Mouse (Mus musculus) heart, embryonic 13.5 days (tissue): ENCODE measurements at regions not wholly inside any gene's neighbourhood (a gene's known extent, or its start where the extent isn't known, plus 50 kb on each side); places are given as distances from the start of the nearest gene placed in this dataset.

Experiments
- ATAC-seq: fragments of 200-750 bp; cut with Nextera tagmentation; 2 replicates; pipeline ENCODE4 v1.8.0; 2017; ENCODE audit warnings: moderate TSS enrichment; ENCODE audit not compliant: insufficient number of reproducible peaks, low FRiP score, low TSS enrichment; ENCODE audit errors: extremely low read depth
- H3K27ac ChIP-seq: fragments of 300-500 bp; sonication (generic); replicated peaks from 2 replicates; pipeline ENCODE4 v1.5.1; 2015; ENCODE audit warnings: moderate library complexity, mild to moderate bottlenecking, inconsistent platforms
- H3K27me3 ChIP-seq: fragments of 300-500 bp; sonication (generic); replicated peaks from 2 replicates; pipeline ENCODE4 v1.6.1; 2015; ENCODE audit warnings: mild to moderate bottlenecking, inconsistent platforms
- H3K36me3 ChIP-seq: fragments of 300-500 bp; sonication (generic); 2 replicates; pipeline ENCODE4 v1.6.1; 2015; ENCODE audit warnings: mild to moderate bottlenecking, inconsistent platforms
- H3K4me1 ChIP-seq: fragments of 300-500 bp; sonication (generic); 2 replicates; pipeline ENCODE4 v1.6.1; 2015; ENCODE audit warnings: inconsistent platforms
- H3K4me2 ChIP-seq: fragments of 300-500 bp; sonication (generic); 2 replicates; pipeline ENCODE4 v1.6.1; 2015; ENCODE audit warnings: inconsistent platforms, mild to moderate bottlenecking, moderate library complexity
- H3K4me3 ChIP-seq: fragments of 300-500 bp; sonication (generic); 2 replicates; pipeline ENCODE4 v1.5.1; 2015; ENCODE audit warnings: moderate library complexity, mild to moderate bottlenecking, inconsistent platforms
- H3K9ac ChIP-seq: fragments of 300-500 bp; sonication (generic); 2 replicates; pipeline ENCODE4 v1.6.1; 2015; ENCODE audit warnings: inconsistent platforms, mild to moderate bottlenecking, moderate library complexity
- H3K9me3 ChIP-seq: fragments of 300-500 bp; sonication (generic); 2 replicates; pipeline ENCODE4 v1.6.1; 2016; ENCODE audit warnings: inconsistent platforms
- WGBS: fragments of 180-500 bp; shearing (Covaris S2); methylation state at CpG from one replicate; pipeline ENCODE4 v1.1.7; 2015; ENCODE audit warnings: mixed read lengths; 5-methylcytosine and 5-hydroxymethylcytosine counted together

DNA sequence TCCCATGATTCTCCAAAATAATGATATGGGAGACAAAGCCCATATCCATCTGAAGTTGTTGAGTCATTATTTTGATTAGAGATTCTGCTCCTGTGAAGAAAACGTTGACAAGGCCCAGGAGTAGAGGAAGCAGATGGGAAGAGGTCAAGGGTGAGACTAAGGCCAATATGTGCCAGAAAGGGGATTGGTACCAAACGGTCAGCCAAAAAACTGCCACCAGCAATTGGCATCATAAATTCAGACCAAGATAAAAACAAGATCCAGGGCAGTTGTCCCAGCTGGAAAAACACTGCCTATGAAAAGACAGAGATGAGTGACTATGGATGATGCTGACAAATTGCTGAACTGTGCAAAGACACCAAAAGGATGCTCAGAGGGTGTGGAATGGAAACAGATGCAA is 411.0 kb upstream of the Tusc1 start:
- 45% methylated on average over 2 of the region's 2 CpGs for WGBS
- no peak overlapping the region for H3K4me3 ChIP-seq

DNA sequence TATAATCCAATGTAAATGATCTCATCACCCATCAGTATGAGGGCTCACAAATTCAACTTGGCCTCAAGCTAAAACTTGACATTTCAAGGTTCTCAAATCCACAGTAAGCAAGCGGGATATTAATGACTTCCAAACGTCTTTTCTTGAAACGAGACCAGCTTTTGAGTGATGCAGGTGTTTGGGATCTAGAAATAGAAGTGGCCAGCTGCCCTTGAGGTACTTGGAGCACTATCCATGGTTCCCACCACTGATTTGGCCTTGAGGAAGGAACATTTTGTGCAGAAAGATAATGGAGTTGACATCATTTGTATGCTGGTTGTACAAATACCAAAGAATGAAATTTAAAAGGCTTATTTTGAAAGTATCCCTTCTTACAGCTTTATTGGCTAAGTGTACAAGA is 378.4 kb upstream of the Tusc1 start:
- no peak for ATAC-seq
- H3K4me2 ChIP-seq, result no peak overlapping the region
- H3K4me3 ChIP-seq, result no peak overlapping the region
- no peaks in the 10 kb centered on the region for H3K36me3 ChIP-seq
- H3K4me1 ChIP-seq, result no peaks in the 10 kb centered on the region
- WGBS, result 67% methylated on average over 3 of the region's 3 CpGs
- H3K27ac ChIP-seq, result no peak overlapping the region
- no peaks in the 10 kb centered on the region for H3K27me3 ChIP-seq
- H3K9ac ChIP-seq, result no peak overlapping the region
- H3K9me3 ChIP-seq, result no peaks in the 10 kb centered on the region

More for the DNA sequence above, 411.0 kb upstream of the Tusc1 start:
- no peaks in the 10 kb centered on the region for H3K36me3 ChIP-seq
- no peaks in the 10 kb centered on the region for H3K9me3 ChIP-seq
- H3K9ac ChIP-seq, result no peak overlapping the region
- no peak overlapping the region for H3K27ac ChIP-seq
- H3K27me3 ChIP-seq, result no peaks in the 10 kb centered on the region
- no peak for ATAC-seq
- H3K4me1 ChIP-seq, result no peaks in the 10 kb centered on the region
- no peak overlapping the region for H3K4me2 ChIP-seq

DNA sequence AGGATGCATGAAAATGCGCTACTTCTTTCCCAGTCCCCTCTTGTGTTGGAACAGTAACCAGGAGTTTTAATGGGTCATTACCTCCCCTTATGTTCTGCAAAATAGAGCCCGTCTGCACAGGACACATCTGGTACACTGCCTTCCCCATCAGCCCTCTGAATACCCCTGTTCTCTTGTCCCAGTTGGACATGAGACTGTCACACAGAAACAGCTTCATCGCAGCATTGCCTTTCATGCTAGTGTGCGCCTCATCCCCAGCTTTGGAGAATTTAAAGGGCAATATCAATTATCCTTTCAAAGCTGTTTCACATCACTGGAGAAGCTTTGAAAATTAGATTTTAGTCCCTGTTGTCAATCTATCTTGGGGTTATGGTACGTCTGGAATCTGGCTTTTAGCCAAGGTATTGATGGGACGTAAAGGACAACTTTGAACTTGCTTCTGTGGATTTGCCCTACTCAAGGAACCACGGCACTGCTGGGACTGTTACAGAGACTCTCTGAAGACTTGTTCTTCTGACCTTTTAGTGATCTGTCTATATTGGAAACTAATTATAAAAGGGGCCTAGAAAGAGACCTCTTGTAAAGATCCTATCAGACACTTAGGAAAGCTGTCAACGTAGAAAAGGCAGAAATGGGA is 341.2 kb upstream of the Tusc1 start:
- Histone ChIP-seq H3K27me3 (no peaks in the 10 kb centered on the region), H3K9me3 (no peaks in the 10 kb centered on the region), H3K4me3 (no peak overlapping the region), H3K4me1 (no peaks in the 10 kb centered on the region), H3K4me2 (no peak overlapping the region), H3K27ac (no peak overlapping the region), H3K36me3 (no peaks in the 10 kb centered on the region), H3K9ac (no peak overlapping the region)
- ATAC-seq, result no peak
- WGBS, result 75% methylated on average over 8 of the region's 8 CpGs

DNA sequence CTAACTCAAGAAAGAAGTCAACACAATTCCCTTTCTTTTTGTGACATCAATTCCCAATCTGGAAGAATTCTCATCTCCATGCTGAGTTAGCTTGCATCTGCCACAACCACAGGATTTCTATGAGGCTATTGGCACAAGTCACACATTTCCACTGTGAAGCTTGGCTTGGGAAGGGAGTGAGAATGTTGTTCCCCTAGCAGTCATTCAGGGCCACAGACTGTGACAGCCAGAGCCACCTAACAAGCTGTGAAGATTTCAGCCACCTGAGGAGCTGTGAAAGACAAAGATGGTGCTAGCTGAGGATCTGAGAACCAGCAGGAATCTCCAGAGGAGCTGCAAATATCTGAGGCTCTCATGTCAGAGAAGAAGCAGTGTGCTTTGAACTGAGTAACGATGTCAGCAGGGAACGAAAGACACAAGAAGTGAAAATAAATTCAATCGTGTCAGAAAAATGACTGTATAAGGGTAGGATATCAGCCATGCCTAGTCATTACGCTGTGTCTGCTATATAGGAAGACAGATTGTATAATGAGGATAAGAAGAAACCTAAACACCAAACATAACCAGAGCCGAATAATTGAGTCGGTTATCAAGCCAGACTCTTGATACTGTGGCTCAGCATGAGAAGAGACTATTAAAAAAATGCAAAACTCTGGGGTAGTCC is 340.6 kb upstream of the Tusc1 start:
- no peaks in the 10 kb centered on the region for H3K27me3 ChIP-seq
- no peaks in the 10 kb centered on the region for H3K36me3 ChIP-seq
- H3K9me3 ChIP-seq, result no peaks in the 10 kb centered on the region
- H3K4me2 ChIP-seq, result no peak overlapping the region
- H3K4me3 ChIP-seq, result no peak overlapping the region
- H3K27ac ChIP-seq, result no peak overlapping the region
- H3K4me1 ChIP-seq, result no peaks in the 10 kb centered on the region
- ATAC-seq, result no peak
- WGBS, result 59% methylated on average over 6 of the region's 6 CpGs
- no peak overlapping the region for H3K9ac ChIP-seq

DNA sequence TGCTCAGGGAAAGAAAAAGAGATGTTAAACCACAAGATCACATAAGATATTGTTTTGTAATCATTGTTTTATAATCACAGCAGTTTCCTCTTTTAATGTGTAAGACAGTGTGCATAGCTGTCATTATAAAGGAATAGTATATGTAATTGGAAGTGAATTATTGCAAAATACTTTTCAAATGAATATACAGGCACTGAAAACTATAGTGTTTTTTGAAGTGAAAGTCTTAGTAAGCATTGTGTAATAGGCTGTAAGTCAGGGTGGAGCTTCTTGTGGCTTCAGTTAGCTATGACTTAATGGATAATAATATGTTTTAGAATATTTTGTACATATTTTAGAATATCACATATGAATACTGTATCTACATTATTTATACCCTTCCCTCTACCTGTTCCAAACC is 333.7 kb upstream of the Tusc1 start:
- H3K4me3 ChIP-seq, result no peak overlapping the region
- H3K4me2 ChIP-seq, result no peak overlapping the region
- no peaks in the 10 kb centered on the region for H3K4me1 ChIP-seq
- H3K9ac ChIP-seq, result no peak overlapping the region
- H3K36me3 ChIP-seq, result no peaks in the 10 kb centered on the region
- ATAC-seq, result no peak
- no peaks in the 10 kb centered on the region for H3K9me3 ChIP-seq
- no peak overlapping the region for H3K27ac ChIP-seq
- no peaks in the 10 kb centered on the region for H3K27me3 ChIP-seq

DNA sequence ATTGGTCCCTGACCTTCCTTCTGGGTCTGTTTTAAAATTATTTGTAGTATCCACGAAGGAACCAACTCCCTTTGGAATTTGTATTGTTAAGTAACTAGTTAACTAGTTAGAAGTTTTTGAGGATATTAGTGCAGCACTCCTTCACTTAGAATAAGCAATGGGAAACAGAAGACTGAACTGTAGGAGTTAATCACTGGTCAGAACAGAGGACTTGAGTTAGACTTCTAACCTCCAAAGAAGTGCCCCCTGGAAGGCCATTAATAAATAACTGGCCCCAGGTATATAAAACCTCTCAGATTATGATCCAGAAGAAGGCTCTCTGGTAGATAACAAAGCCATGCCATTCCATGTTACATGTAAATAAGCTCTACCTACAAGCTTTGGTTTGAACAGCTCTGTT is 329.0 kb upstream of the Tusc1 start:
- Histone ChIP-seq H3K4me1 (no peaks in the 10 kb centered on the region), H3K27ac (no peak overlapping the region), H3K4me2 (no peak overlapping the region), H3K36me3 (no peaks in the 10 kb centered on the region), H3K9me3 (no peaks in the 10 kb centered on the region), H3K9ac (no peak overlapping the region), H3K4me3 (no peak overlapping the region), H3K27me3 (no peaks in the 10 kb centered on the region)
- 62% methylated on average over 1 of the region's 1 CpGs for WGBS
- no peak for ATAC-seq

DNA sequence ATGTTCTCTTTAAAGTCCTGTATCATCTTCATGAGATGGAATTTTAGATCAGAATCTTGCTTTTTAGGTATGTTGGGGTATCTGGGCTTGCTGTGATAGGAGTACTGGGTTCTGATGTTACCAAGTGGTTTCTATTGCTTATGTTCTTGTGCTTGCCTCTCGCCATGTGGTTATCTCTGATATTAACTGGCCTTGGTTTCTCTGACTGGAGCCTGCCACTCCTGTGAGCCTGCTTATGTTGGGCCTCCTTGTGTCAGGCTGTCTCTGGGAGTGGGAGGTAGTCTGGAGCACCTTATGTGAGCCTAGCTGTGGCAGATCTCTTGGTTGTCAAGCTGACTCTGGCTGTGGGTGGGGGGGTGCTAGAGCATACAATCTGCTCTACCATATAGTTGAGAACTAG is 302.9 kb upstream of the Tusc1 start:
- no peaks in the 10 kb centered on the region for H3K36me3 ChIP-seq
- 96% methylated on average over 1 of the region's 1 CpGs for whole genome bisulfite sequencing
- no peaks in the 10 kb centered on the region for H3K9me3 ChIP-seq
- no peak for ATAC-seq
- H3K27ac ChIP-seq, result no peak overlapping the region
- no peak overlapping the region for H3K4me3 ChIP-seq
- no peaks in the 10 kb centered on the region for H3K4me1 ChIP-seq
- H3K27me3 ChIP-seq, result no peaks in the 10 kb centered on the region
- H3K4me2 ChIP-seq, result no peak overlapping the region
- no peak overlapping the region for H3K9ac ChIP-seq

DNA sequence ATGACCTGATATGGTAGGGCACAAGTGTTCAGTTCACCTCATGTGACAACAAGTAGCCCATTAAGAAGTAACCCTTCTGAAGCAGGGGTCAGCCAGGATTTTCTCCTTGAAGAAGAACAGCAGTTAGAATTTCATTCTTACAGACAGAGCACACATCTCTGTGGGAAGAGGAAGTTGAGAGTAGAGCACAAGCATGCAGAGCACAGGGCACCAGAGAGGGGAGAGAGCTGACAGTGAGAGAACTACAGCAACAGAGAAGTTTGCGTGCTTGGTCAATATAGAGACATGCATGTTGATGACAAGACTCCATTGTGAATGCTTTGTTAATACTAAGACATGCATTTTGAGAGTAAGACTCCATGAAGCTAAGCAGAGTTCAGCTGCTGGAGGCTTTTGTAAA is 263.2 kb upstream of the Tusc1 start:
- no peak overlapping the region for H3K4me3 ChIP-seq
- no peak overlapping the region for H3K4me2 ChIP-seq
- H3K36me3 ChIP-seq, result no peaks in the 10 kb centered on the region
- WGBS, result 83% methylated on average over 1 of the region's 1 CpGs
- H3K27me3 ChIP-seq, result no peaks in the 10 kb centered on the region
- ATAC-seq, result no peak
- H3K9me3 ChIP-seq, result no peaks in the 10 kb centered on the region
- H3K9ac ChIP-seq, result no peak overlapping the region
- no peak overlapping the region for H3K27ac ChIP-seq
- H3K4me1 ChIP-seq, result no peaks in the 10 kb centered on the region

DNA sequence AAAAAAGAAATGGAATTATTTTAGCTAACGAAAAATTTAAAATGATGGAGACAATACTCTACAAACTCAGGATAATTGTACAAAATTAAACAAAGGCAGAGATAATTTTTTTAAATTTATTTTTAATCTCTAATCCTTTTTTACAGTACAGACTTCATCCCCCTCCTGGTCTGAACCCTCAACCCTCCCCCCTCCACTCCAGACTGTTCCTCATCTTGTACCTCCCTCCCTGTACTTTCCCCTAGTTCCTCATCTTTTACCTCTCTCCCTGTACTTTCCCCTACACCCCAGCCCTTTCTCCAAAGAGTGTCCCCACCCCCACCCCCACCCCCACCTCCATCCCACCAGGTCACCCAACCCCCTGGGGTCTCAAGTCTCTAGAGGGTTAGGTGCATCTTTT is 249.0 kb upstream of the Tusc1 start:
- 81% methylated on average over 1 of the region's 1 CpGs for WGBS
- Histone ChIP-seq H3K4me3 (no peak overlapping the region), H3K27me3 (no peaks in the 10 kb centered on the region), H3K9me3 (no peaks in the 10 kb centered on the region), H3K36me3 (no peaks in the 10 kb centered on the region), H3K4me1 (no peaks in the 10 kb centered on the region), H3K9ac (no peak overlapping the region), H3K27ac (no peak overlapping the region), H3K4me2 (no peak overlapping the region)
- ATAC-seq, result no peak

DNA sequence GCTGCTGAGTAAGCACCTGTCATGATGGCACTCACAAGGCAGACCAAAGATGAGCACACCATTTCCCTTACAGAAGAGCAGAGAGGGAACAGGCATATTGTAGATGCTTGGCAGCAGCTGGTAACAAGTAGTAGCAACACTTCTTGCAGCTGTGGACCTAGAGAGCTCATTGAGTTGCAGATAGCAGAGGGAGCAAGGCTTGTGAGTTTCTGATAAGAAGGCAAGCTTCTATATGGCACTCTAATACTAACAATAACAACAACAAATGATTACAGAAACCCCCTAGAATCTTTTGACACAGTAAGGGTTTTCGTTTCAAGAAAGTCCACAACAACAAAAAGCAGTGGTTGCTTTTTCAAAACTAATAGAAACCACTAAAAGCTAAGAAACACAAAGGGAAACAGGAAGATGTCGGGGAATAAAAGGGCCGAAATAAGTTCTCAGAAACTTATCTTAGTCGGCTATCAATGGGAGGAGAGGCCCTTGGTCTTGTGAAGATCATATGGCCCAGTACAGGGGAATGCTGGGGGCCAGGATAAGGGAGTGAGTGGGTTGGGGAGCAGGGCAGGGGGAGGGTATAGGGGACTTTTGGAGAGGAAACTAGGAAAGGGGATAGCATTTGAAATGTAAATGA is 248.5 kb upstream of the Tusc1 start:
- no peak for ATAC-seq
- Histone ChIP-seq H3K9ac (no peak overlapping the region), H3K27me3 (no peaks in the 10 kb centered on the region), H3K36me3 (no peaks in the 10 kb centered on the region), H3K9me3 (no peaks in the 10 kb centered on the region), H3K4me2 (peak overlapping the region; percentile 19; the same call in 1 of the 2 replicates), H3K4me1 (no peaks in the 10 kb centered on the region), H3K4me3 (no peak overlapping the region), H3K27ac (0 out of 2 replicates have a peak overlapping the region, but pooled peaks have one; percentile 28)
- WGBS, result 47% methylated on average over 4 of the region's 4 CpGs

DNA sequence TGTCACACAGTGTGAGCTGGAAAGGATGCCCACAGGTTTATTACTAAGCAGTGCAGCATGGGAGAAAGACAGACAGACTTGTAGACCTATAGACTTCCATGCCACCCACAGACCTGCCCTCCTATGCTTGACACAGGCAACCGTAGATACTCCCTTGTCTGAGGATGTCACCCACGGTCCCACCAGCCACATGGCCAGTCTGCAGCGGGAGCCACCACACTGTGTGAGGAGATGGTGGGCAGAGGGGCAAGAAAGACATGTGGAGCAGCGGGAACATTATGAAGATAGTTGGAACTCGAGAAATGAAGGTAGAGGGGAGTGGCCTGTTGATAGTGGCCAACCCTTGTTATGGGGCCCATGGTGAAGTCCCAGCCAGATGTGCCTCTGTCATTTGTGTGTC is 244.0 kb upstream of the Tusc1 start:
- WGBS, result 74% methylated on average over 5 of the region's 5 CpGs
- Histone ChIP-seq H3K27ac (no peak overlapping the region), H3K4me1 (no peaks in the 10 kb centered on the region), H3K36me3 (no peaks in the 10 kb centered on the region), H3K9me3 (no peaks in the 10 kb centered on the region), H3K4me2 (no peak overlapping the region), H3K9ac (no peak overlapping the region), H3K4me3 (no peak overlapping the region), H3K27me3 (no peaks in the 10 kb centered on the region)
- ATAC-seq, result no peak
